Mouse (Mus musculus) forebrain, postnatal 0 days (tissue): Measurements from ENCODE around the gene Papolb. TPM values are rescaled to one million over a fixed set of nuclear protein-coding genes. Genes with fewer than 3 reads are reported as not detected.

Experiments
- ATAC-seq: fragments of 200-750 bp; cut with Nextera tagmentation; 2 replicates; pipeline ENCODE4 v1.8.0; 2017; ENCODE audit warnings: mild to moderate bottlenecking, moderate library complexity
- DNase-seq: peaks from one replicate; pipeline ENCODE4 v3.0.0-alpha.2; 2015
- H3K27ac ChIP-seq: fragments of 300-500 bp; sonication (generic); 2 replicates; pipeline ENCODE4 v1.5.1; 2014; ENCODE audit warnings: low read depth, mild to moderate bottlenecking, antibody characterized with exemption, low read length, moderate library complexity, mixed read lengths
- H3K27me3 ChIP-seq: fragments of 300-500 bp; sonication (generic); 2 replicates; pipeline ENCODE4 v1.6.1; 2014; ENCODE audit warnings: mild to moderate bottlenecking, low read length, mixed read lengths; ENCODE audit not compliant: insufficient read depth
- H3K36me3 ChIP-seq: fragments of 300-500 bp; sonication (generic); 2 replicates; pipeline ENCODE4 v1.6.1; 2014; ENCODE audit warnings: mild to moderate bottlenecking, moderate library complexity; ENCODE audit not compliant: insufficient read depth
- H3K4me1 ChIP-seq: fragments of 300-500 bp; sonication (generic); 2 replicates; pipeline ENCODE4 v1.6.1; 2014; ENCODE audit warnings: antibody characterized with exemption; ENCODE audit not compliant: insufficient read depth
- H3K4me2 ChIP-seq: fragments of 300-500 bp; sonication (generic); 2 replicates; pipeline ENCODE4 v1.6.1; 2014; ENCODE audit warnings: low read depth, mild to moderate bottlenecking, moderate library complexity
- H3K4me3 ChIP-seq: fragments of 300-500 bp; sonication (generic); 2 replicates; pipeline ENCODE4 v1.5.1; 2014; ENCODE audit warnings: low read depth, low read length, mixed read lengths
- H3K9ac ChIP-seq: fragments of 300-500 bp; sonication (generic); 2 replicates; pipeline ENCODE4 v1.6.1; 2014; ENCODE audit warnings: mild to moderate bottlenecking
- H3K9me3 ChIP-seq: fragments of 300-500 bp; sonication (generic); 2 replicates; pipeline ENCODE4 v1.6.1; 2016; ENCODE audit warnings: low read length
- CTCF ChIP-seq: sonication (generic); IDR thresholded peaks from 2 replicates; pipeline ENCODE4 v1.5.1; 2016; ENCODE audit warnings: antibody characterized with exemption, control low read depth, low read depth
- WGBS: fragments of 180-500 bp; shearing (Covaris S2); extraction: QIAGEN DNeasy Blood & Tissue Kit; methylation state at CpG from one replicate; pipeline ENCODE4 v1.1.7; 2014; 5-methylcytosine and 5-hydroxymethylcytosine counted together
- polyA plus RNA-seq: library from polyadenylated mRNA; unstranded; fragments of >200 nt; fragmentation: Nextera tagmentation; extraction: Ambion mirVana; gene quantifications from 2 replicates; pipeline ENCODE4 v1.2.1, GENCODE M21; 2015
- total RNA-seq: library from RNA; depleted of rRNA; stranded (reverse); fragments of >200 nt; gene quantifications from 2 replicates; pipeline ENCODE4 v1.2.3, GENCODE M21; 2014; rRNA removed

Papolb gene
- total RNA-seq (0.38 and 0.62 TPM in 2 replicates), polyA plus RNA-seq (0.12 and 0.13 TPM in 2 replicates)

DNA sequence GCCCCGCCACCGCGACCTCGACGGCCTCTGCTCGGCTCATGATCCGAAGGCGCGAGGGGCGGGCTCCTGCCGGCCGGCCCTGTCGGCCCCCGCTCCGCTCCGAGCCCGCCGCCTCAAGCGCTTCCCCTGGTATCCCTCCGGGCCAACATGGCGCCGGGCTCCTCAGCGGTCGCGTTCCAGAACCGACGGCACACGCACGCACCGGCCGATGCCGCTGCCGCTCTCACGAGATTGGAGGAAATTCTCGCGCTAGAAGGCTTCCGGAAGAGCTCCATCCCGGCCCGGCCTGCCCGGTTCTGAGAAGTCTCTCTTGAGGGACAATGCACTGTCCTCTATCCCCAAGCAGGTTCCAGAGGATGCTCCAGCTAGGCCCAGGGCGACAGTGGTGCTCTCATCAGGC, at the start of gene Papolb:
Papolb (minus strand) TSS at position 162 of the 400 bp plus-strand sequence.
- DNase-seq (no peak), ATAC-seq (no peak)
- no peak for TF ChIP-seq CTCF
- Histone ChIP-seq H3K9me3 (no peaks in the 10 kb centered on the region), H3K36me3 (no peaks in the 10 kb centered on the region; the same call in 1 of the 2 replicates), H3K9ac (no peak within 1 kb of the TSS), H3K27ac (no peak within 1 kb of the TSS), H3K4me2 (no peak within 1 kb of the TSS), H3K27me3 (no peaks in the 10 kb centered on the region), H3K4me1 (no peaks in the 10 kb centered on the region), H3K4me3 (no peak within 1 kb of the TSS)
- WGBS: 52% methylated on average over 41 of the region's 41 CpGs

DNA sequence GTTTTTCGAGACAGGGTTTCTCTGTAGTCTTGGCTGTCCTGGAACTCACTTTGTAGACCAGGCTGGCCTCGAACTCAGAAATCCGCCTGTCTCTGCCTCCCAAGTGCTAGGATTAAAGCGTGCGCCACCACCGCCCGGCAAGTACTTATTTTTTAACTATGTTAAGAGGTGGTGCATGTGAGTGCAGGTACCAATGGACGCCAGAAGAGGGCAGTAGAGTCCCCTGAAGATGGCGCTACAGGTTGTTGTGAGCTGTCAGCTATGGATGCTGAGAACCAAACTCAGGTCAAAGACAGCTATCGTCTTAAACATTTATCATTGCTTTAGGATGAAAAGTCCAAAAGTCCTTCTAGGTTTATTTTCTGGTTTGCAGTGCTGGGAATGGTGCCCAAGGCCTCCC, 48.3 kb upstream of the Papolb start:
- H3K9me3 ChIP-seq: no peaks in the 10 kb centered on the region
- no peak overlapping the region for H3K27ac ChIP-seq
- peak; percentile 21; the same call in 1 of the 2 replicates for TF ChIP-seq CTCF
- no peak for DNase-seq
- no peak for ATAC-seq
- no peak overlapping the region for H3K4me2 ChIP-seq
- 0 out of 2 replicates have a peak, but pooled peaks cover 5% of the 10 kb centered on the region for H3K4me1 ChIP-seq
- H3K9ac ChIP-seq: no peak overlapping the region
- 91% methylated on average over 10 of the region's 10 CpGs for WGBS
- no peak overlapping the region for H3K4me3 ChIP-seq
- H3K27me3 ChIP-seq: no peaks in the 10 kb centered on the region
- peaks cover 9% of the 10 kb centered on the region for H3K36me3 ChIP-seq

DNA sequence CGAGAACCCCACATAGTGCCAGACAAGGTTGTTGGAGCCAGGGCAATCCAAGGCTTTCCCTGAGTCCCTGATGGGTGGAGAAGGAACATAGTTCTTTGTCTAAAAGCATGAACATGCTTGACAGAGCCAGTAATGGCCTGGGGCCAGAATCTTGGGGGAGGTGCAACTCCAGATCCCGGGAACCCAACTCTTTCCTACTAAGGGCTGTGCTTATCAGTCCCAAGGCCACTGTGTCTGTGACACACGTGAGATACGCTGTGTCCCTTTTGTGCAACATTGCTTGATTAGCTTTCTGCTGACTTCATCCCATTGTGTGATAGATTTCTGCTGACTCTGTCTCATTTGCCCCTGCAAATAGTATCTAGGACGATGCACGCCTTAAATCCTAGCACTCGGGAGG, 47.0 kb upstream of the Papolb start:
- peak; percentile 53 for DNase-seq
- H3K27ac ChIP-seq: peak overlapping the region; percentile 50; the same call in 1 of the 2 replicates
- no peak for TF ChIP-seq CTCF
- H3K9me3 ChIP-seq: no peaks in the 10 kb centered on the region
- no peaks in the 10 kb centered on the region for H3K27me3 ChIP-seq
- no peak overlapping the region for H3K4me2 ChIP-seq
- peaks cover 18% of the 10 kb centered on the region for H3K36me3 ChIP-seq
- 0 out of 2 replicates have a peak, but pooled peaks cover 5% of the 10 kb centered on the region for H3K4me1 ChIP-seq
- no peak overlapping the region for H3K9ac ChIP-seq
- WGBS: 66% methylated on average over 7 of the region's 7 CpGs
- no peak for ATAC-seq
- H3K4me3 ChIP-seq: no peak overlapping the region

- Histone ChIP-seq H3K4me3 (no peak overlapping the region), H3K4me2 (no peak overlapping the region), H3K27ac (peak overlapping the region; percentile 59; the same call in 1 of the 2 replicates), H3K27me3 (no peaks in the 10 kb centered on the region), H3K9ac (no peak overlapping the region), H3K9me3 (no peaks in the 10 kb centered on the region), H3K36me3 (peaks cover 23% of the 10 kb centered on the region), H3K4me1 (0 out of 2 replicates have a peak, but pooled peaks cover 5% of the 10 kb centered on the region)
- no peak for TF ChIP-seq CTCF
- ATAC-seq: peak; percentile 56; the same call in 1 of the 2 replicates
- 46% methylated on average over 8 of the region's 8 CpGs for WGBS
- no peak for DNase-seq
Measured at GRCm38 (mm10) chr5:142574323-142575057, 44.6 kb upstream of the Papolb start.

- no peak for TF ChIP-seq CTCF
- Histone ChIP-seq H3K4me1 (no peaks in the 10 kb centered on the region), H3K4me2 (no peak overlapping the region), H3K9me3 (no peaks in the 10 kb centered on the region), H3K36me3 (peaks cover 47% of the 10 kb centered on the region), H3K9ac (no peak overlapping the region), H3K27ac (no peak overlapping the region), H3K27me3 (no peaks in the 10 kb centered on the region), H3K4me3 (no peak overlapping the region)
- ATAC-seq: no peak
- no peak for DNase-seq
- 100% methylated on average over 1 of the region's 1 CpGs for WGBS
Measured at GRCm38 (mm10) chr5:142564606-142565005, 34.7 kb upstream of the Papolb start.

- 61% methylated on average over 7 of the region's 7 CpGs for WGBS
Measured at GRCm38 (mm10) chr5:142560261-142560660, 30.4 kb upstream of the Papolb start.

DNA sequence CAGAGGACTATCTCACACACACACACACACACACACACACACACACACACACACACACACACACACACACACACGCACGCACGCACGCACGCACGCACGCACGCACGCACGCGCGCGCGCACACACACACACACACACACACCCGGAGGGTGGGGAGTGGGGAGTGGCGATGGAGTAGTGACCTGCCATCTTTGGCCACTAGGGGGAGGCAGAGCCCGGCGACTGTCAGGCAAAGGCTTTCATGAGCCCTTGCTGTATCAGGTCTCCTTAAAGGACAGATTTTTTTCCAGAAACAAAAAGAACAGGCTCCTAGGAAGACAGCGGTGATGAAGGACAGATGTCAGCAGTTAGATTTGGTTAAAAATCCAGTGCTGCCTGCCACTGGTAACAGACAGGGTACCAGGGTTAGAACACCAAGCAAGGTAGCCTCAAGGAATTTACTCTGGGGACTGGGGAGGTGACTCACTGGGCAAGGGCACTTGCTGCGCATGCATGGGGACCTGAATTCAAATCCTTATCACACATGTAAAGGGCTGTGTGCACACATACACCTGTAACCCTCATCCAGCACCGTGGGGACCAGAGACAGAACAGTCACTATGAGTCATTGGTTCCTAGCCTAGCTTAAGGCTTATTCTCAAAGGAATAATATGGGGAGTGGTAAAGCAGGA, 27.7 kb upstream of the Papolb start:
- peak; percentile 95 for TF ChIP-seq CTCF
- no peaks in the 10 kb centered on the region for H3K27me3 ChIP-seq
- H3K9me3 ChIP-seq: no peaks in the 10 kb centered on the region
- DNase-seq (peak; percentile 93), ATAC-seq (peak; percentile 91)
- no peak overlapping the region for H3K4me2 ChIP-seq
- H3K4me3 ChIP-seq: no peak overlapping the region
- H3K4me1 ChIP-seq: no peaks in the 10 kb centered on the region
- 26% methylated on average over 16 of the region's 21 CpGs for WGBS
- no peak overlapping the region for H3K9ac ChIP-seq
- no peak overlapping the region for H3K27ac ChIP-seq
- no peaks in the 10 kb centered on the region for H3K36me3 ChIP-seq

More at GRCm38 (mm10) chr5:142560261-142560660, 30.4 kb upstream of the Papolb start:
- no peak for ATAC-seq
- Histone ChIP-seq H3K4me2 (no peak overlapping the region), H3K9ac (no peak overlapping the region), H3K27me3 (no peaks in the 10 kb centered on the region), H3K9me3 (no peaks in the 10 kb centered on the region), H3K4me1 (no peaks in the 10 kb centered on the region), H3K27ac (no peak overlapping the region), H3K36me3 (peaks cover 19% of the 10 kb centered on the region), H3K4me3 (no peak overlapping the region)
- no peak for TF ChIP-seq CTCF
- no peak for DNase-seq
